Mouse (Mus musculus) cerebellum, adult 2 months (tissue): ENCODE data around the gene Dnah11. TPM values are rescaled to one million over a fixed set of nuclear protein-coding genes. Genes with fewer than 3 reads are reported as not detected.

Experiments used
- DNase-seq, 2 experiments: peaks; one replicate each; pipeline ENCODE4 v3.0.0; 2021
- H3K27ac ChIP-seq: fragments of 200-500 bp; 2 replicates; pipeline ENCODE4 v1.5.1; 2012; ENCODE audit warnings: low read length, control low read depth, inconsistent platforms; ENCODE audit not compliant: insufficient read depth
- H3K27me3 ChIP-seq: fragments of 200-500 bp; 2 replicates; pipeline ENCODE4 v1.6.1; 2012; ENCODE audit warnings: inconsistent platforms, mild to moderate bottlenecking, low read length, moderate library complexity; ENCODE audit not compliant: control insufficient read depth, insufficient read depth
- H3K4me1 ChIP-seq: fragments of 200-500 bp; 2 replicates; pipeline ENCODE4 v1.6.1; 2011; ENCODE audit warnings: low read length; ENCODE audit not compliant: control insufficient read depth, insufficient read depth
- H3K4me3 ChIP-seq: fragments of 200-500 bp; replicated peaks from 2 replicates; pipeline ENCODE3; 2011; ENCODE audit warnings: mild to moderate bottlenecking, low read depth, low read length, control low read depth; ENCODE audit not compliant: insufficient read depth
- CTCF ChIP-seq: fragments of 200-500 bp; IDR thresholded peaks from 2 replicates; pipeline ENCODE4 v1.5.1; 2011; ENCODE audit warnings: low read depth, mild to moderate bottlenecking, control low read depth, low read length, moderate library complexity, borderline replicate concordance; ENCODE audit not compliant: insufficient read depth
- POLR2A ChIP-seq: fragments of 200-500 bp; IDR thresholded peaks from 2 replicates; pipeline ENCODE4 v1.6.1; 2011; ENCODE audit warnings: low read length, control low read depth, borderline replicate concordance; ENCODE audit not compliant: insufficient read depth
- WGBS: fragments of 180-500 bp; shearing (Covaris S2); methylation state at CpG from one replicate; pipeline ENCODE4 v1.1.7; 2018; 5-methylcytosine and 5-hydroxymethylcytosine counted together
- polyA plus RNA-seq: library from polyadenylated mRNA; depleted of rRNA; stranded (reverse); fragments of >200 nt; gene quantifications from 2 replicates; pipeline ENCODE4 v1.2.3, GENCODE M21; 2012

Dnah11 gene
- polyA plus RNA-seq, 1 experiment: 7.5 TPM

DNA sequence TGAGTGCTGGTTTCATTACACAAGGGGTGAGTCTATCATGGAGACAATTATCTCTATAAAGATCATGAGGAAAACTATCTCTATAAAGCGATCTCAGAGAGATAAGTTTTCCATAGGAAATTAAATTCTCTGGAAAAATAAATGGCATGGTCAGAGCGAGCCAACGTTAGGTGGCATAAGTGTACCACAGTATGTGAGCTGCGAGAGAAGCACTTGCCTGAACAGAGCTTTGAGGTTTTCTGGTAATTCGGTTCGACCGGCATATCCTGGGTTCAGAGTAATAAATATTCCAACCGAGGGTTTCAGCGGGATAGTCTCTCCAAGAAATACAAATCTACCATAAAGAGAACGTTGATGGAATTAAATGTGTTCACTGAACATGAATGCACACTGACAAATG is 142.0 kb downstream of the Dnah11 start:
- no peak for TF ChIP-seq POLR2A
- TF ChIP-seq CTCF: peak; percentile 59; the same call in 1 of the 2 replicates
- Histone ChIP-seq H3K27ac (no peak overlapping the region), H3K27me3 (no peaks in the 10 kb centered on the region), H3K4me1 (no peaks in the 10 kb centered on the region), H3K4me3 (no peak overlapping the region)
- 58% methylated on average over 10 of the region's 10 CpGs for WGBS
- peak; percentile 55 to 67 for DNase-seq

DNA sequence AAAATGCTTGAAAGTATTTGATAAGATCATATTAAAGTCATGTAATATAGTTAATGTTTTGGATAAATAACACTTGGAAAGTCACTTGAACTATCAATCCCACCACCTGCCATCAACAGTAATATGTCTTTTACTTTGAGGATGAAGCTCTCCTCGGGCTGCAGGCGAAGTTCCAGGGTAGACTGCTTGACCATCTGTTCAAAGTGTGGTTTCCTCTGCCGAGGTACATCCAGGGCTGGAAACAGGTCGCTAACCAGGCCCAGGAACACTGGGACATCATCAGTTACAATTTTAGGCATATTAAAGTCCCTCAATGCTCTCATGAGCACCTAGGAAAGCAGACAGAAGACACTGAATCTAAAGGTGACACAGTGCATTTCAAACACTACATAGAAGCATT is 153.5 kb downstream of the Dnah11 start:
- no peak overlapping the region for H3K27ac ChIP-seq
- no peaks in the 10 kb centered on the region for H3K27me3 ChIP-seq
- no peak overlapping the region for H3K4me3 ChIP-seq
- DNase-seq: peak in 1 of 2 experiments; percentile 53
- WGBS: 19% methylated on average over 4 of the region's 4 CpGs
- H3K4me1 ChIP-seq: peaks cover 18% of the 10 kb centered on the region; the same call in 1 of the 2 replicates
- TF ChIP-seq POLR2A: no peak
- TF ChIP-seq CTCF: no peak

DNA sequence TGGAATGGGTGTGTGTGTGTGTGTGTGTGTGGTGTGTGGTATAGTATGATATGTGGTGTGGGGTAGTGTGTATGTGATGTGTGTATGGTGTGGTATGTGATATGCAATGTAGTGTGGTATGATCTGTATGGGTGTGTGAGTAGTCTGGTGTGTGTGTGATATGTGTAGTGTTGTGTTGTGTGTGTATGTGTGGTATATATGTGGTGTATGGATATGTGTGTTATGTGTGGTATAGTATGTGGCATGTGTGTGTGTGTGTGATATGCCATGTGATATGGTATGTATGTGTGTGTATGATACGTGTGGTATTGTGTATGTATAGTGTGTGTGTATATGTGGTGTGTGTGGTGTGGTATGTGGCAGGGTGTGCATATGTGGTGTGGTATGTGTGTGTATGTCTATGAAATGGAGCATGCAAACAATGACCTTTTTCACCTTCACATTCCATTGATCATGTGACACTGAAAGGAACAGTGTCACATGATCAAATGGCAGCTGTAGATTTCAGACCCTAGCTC is 155.7 kb downstream of the Dnah11 start:
- Histone ChIP-seq H3K27ac (no peak overlapping the region), H3K4me3 (no peak overlapping the region), H3K27me3 (no peaks in the 10 kb centered on the region), H3K4me1 (peaks cover 18% of the 10 kb centered on the region; the same call in 1 of the 2 replicates)
- no peak for TF ChIP-seq POLR2A
- 98% methylated on average over 1 of the region's 1 CpGs for WGBS
- DNase-seq: no peak

DNA sequence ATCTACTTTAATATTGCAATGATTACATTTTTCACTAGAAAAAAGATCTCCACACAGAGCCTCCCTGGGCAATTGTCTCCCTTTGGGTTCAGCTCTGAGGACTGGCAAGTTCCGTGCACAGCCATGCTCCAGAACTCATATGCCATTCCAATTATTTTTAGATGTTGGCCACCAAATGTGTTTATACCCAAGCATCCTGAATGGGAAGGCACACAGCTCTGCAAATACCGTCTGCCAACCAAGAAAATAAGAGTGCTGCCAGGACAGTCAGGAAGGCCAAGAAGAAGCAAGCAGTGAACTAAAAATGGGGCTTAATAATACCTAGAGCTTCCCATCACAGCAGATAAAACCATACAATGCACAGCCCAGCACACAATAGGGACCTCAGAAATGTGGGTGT is 156.6 kb downstream of the Dnah11 start:
- 2% methylated on average over 2 of the region's 2 CpGs for WGBS
- peaks cover 18% of the 10 kb centered on the region; the same call in 1 of the 2 replicates for H3K4me1 ChIP-seq
- no peaks in the 10 kb centered on the region for H3K27me3 ChIP-seq
- peak; percentile 69 to 92 for DNase-seq
- peak overlapping the region; percentile 70; the same call in 1 of the 2 replicates for H3K27ac ChIP-seq
- TF ChIP-seq POLR2A (0 out of 2 replicates have a peak, but pooled peaks have one; percentile 23), CTCF (no peak)
- no peak overlapping the region for H3K4me3 ChIP-seq

DNA sequence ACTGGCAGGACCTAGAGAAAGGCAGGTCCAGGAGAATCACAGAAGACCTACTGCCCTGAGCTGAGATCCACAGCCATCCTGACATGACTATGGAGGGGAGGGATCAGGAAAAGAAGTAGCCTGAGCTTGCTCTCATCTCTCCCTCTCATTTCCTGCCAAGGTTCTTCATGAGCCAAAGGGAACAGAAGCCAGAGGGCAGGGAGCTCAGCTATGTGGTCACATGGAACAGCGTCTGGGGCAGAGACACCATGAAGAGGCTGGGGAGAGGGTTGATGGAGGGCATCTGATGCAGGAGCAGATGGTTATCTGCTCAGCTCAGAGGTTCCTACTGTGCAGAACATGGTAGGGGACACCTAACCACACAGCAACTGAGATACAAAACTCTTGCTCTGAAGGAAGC is 163.9 kb downstream of the Dnah11 start:
- peaks cover 9% of the 10 kb centered on the region for H3K4me1 ChIP-seq
- H3K4me3 ChIP-seq: no peak overlapping the region
- TF ChIP-seq POLR2A (no peak), CTCF (no peak)
- DNase-seq: peak; percentile 50 to 81
- 3% methylated on average over 1 of the region's 1 CpGs for WGBS
- no peaks in the 10 kb centered on the region for H3K27me3 ChIP-seq
- peak overlapping the region; percentile 39 for H3K27ac ChIP-seq

DNA sequence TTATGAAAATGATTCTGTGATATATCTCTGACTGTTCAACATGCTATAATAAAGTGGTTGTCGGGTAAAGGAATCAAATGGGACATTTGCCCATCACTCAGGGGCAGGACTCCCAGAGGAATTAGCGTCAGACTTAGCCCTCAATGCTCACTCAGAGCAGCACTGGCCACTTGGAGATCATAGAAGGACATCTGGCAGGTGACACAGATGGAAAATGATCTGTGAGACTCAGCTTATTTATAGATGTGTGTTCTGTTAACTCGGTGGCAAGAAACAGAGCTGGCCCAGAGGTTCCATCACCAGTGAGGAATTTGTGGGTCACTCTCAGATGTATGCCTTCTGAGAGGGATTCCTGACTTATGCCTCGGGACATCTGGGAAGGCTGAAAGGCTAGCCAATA is 173.1 kb downstream of the Dnah11 start:
- Histone ChIP-seq H3K4me1 (no peaks in the 10 kb centered on the region), H3K4me3 (no peak overlapping the region), H3K27me3 (no peaks in the 10 kb centered on the region), H3K27ac (no peak overlapping the region)
- DNase-seq: no peak
- 31% methylated on average over 4 of the region's 4 CpGs for WGBS
- no peak for TF ChIP-seq POLR2A
- no peak for TF ChIP-seq CTCF

DNA sequence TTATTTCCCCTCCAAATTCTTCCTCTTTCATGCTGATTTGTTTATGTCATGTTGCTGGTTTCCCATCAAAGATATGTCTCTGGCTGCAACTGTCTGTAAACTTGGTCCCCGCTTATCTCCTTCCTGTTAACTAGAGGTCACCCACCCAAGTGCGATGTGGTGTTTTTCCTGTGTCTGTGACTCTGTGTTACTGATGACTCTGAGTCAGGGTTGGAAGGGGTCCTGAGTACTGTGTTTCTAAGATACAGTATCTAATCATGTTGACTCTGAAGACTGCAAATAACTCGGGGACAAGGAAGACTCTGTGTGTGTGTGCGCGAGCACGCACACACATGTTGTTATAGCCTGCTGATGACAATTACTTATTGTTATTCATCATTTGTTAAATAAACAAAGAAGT is 179.9 kb downstream of the Dnah11 start:
- WGBS: 96% methylated on average over 6 of the region's 6 CpGs
- no peak overlapping the region for H3K27ac ChIP-seq
- H3K27me3 ChIP-seq: no peaks in the 10 kb centered on the region
- no peak for DNase-seq
- H3K4me1 ChIP-seq: no peaks in the 10 kb centered on the region
- TF ChIP-seq POLR2A (no peak), CTCF (no peak)
- H3K4me3 ChIP-seq: no peak overlapping the region

DNA sequence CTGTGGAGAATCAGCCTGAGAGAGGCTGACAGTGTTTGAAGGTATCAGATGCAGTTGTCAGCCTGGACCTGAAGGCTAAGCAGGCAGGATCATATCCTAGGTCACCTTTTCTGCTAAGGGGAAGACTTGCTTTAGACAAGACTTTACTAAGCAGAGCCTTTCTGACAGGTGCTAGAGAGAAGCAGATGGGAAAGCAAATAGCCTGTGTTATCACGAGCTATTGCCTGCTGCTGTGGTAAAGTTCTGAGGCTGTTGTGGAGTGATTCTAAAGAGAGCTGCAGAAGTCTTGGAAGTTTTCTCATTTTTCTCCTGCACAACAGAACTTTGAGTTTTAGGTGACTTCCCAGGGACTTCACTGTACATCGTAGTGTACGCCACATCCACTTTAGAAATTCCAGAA is 185.0 kb downstream of the Dnah11 start:
- Histone ChIP-seq H3K27me3 (no peaks in the 10 kb centered on the region), H3K27ac (no peak overlapping the region), H3K4me3 (no peak overlapping the region), H3K4me1 (no peaks in the 10 kb centered on the region)
- WGBS: 90% methylated on average over 3 of the region's 3 CpGs
- TF ChIP-seq POLR2A (no peak), CTCF (no peak)
- DNase-seq: no peak

DNA sequence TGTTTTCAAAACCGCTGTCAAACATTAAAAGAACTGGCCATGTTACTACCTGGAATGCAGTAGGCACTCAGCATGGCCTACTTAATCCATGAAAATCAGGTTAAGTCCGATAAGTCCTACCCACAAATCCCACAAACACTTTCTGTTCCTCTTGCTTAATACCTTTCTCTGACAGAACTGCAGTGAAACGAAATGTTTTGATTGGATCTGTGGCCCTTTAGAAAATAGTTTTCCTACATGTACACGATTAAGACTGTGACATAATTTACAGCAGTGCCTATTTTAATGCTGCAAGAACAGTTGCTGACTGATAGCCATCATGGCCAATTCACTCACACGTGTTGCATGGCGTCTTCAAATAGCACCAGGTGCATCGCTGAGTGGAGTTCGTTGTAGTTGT is 186.9 kb downstream of the Dnah11 start:
- 88% methylated on average over 8 of the region's 8 CpGs for WGBS
- H3K27ac ChIP-seq: no peak overlapping the region
- no peaks in the 10 kb centered on the region for H3K4me1 ChIP-seq
- no peaks in the 10 kb centered on the region for H3K27me3 ChIP-seq
- no peak for DNase-seq
- no peak for TF ChIP-seq POLR2A
- TF ChIP-seq CTCF: no peak
- no peak overlapping the region for H3K4me3 ChIP-seq
